Mouse (Mus musculus): ENCODE measurements around the gene Cops6. TPM values are rescaled to one million over a fixed set of nuclear protein-coding genes. Genes with fewer than 3 reads are reported as not detected.

The Cops6 gene
- polyA plus RNA-seq, 1 experiment from 2014 or later = 272 TPM

DNA sequence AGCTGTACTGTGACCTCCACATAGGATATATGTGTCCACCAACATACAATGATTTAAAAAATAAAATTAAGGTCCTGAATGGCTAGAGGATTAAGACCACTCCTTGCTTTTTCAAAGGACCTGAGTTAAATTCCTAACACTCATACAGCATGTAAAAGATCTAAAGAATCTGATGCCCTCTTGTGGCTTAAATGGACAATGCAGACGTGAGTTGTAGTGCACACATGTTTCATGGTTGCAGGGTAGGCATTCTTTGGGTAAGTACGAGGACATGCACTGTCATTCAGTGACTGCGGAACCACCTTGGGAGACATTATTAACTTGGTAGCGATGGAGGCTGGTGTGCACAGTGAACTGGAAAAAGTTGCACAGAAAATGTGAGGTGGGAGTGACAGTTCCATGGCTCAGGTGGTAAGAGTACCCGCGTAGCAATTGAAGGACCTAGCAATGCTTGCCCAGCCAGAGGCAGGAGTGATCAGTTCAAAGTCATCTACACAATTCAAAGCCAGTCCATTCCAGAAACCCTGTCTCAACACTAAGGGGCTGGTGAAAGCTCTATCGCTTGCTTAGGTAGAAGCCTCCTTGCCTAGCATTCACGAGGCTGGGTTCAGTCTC lies 22.8 kb upstream of the Cops6 start:
- peak; percentile 44; the same call in 1 of the 2 replicates for ATAC-seq (replicated peaks; ENCODE audit: insufficient number of reproducible peaks, low FRiP score, low TSS enrichment, low read depth)
- Histone ChIP-seq H3K27me3 (ENCODE audit: control insufficient read depth, insufficient read depth, low read length) (no peaks in the 10 kb centered on the region), H3K9me3 (replicated peaks; ENCODE audit: control insufficient read depth, low read length) (no peaks in the 10 kb centered on the region), H3K4me1 (ENCODE audit: control insufficient read depth, insufficient read depth, low read length) (no peaks in the 10 kb centered on the region), H3K4me2 (ENCODE audit: low read depth, low read length) (no peak overlapping the region), H3K36me3 (replicated peaks; ENCODE audit: control insufficient read depth, insufficient read depth, low read depth, low read length) (peaks cover 13% of the 10 kb centered on the region), H3K9ac (replicated peaks; ENCODE audit: low read length) (no peak overlapping the region), H3K27ac (replicated peaks; ENCODE audit: low read depth, low read length) (no peak overlapping the region), H3K4me3 (ENCODE audit: low read depth, low read length) (no peak overlapping the region)
- peak; percentile 83 for DNase-seq (ENCODE audit: low spot score)
- 59% methylated on average over 8 of the region's 8 CpGs for WGBS

GRCm38 (mm10) chr5:138138585-138138984 lies 22.3 kb upstream of the Cops6 start:
- Histone ChIP-seq H3K9ac (replicated peaks; ENCODE audit: low read length) (no peak overlapping the region), H3K27ac (replicated peaks; ENCODE audit: low read depth, low read length) (no peak overlapping the region), H3K4me3 (ENCODE audit: low read depth, low read length) (no peak overlapping the region), H3K4me1 (ENCODE audit: control insufficient read depth, insufficient read depth, low read length) (no peaks in the 10 kb centered on the region), H3K36me3 (replicated peaks; ENCODE audit: control insufficient read depth, insufficient read depth, low read depth, low read length) (peaks cover 9% of the 10 kb centered on the region), H3K4me2 (ENCODE audit: low read depth, low read length) (no peak overlapping the region), H3K27me3 (ENCODE audit: control insufficient read depth, insufficient read depth, low read length) (no peaks in the 10 kb centered on the region), H3K9me3 (replicated peaks; ENCODE audit: control insufficient read depth, low read length) (no peaks in the 10 kb centered on the region)
- 79% methylated on average over 4 of the region's 4 CpGs for WGBS
- DNase-seq (ENCODE audit: low spot score) (no peak), ATAC-seq (replicated peaks; ENCODE audit: insufficient number of reproducible peaks, low FRiP score, low TSS enrichment, low read depth) (no peak)

GRCm38 (mm10) chr5:138154390-138154789 lies 6.5 kb upstream of the Cops6 start:
- H3K27me3 ChIP-seq (ENCODE audit: control insufficient read depth, insufficient read depth, low read length) = no peaks in the 10 kb centered on the region
- 84% methylated on average over 3 of the region's 3 CpGs for WGBS
- H3K9ac ChIP-seq (replicated peaks; ENCODE audit: low read length) = no peak overlapping the region; the same call in 1 of the 2 replicates
- no peak for ATAC-seq (replicated peaks; ENCODE audit: insufficient number of reproducible peaks, low FRiP score, low TSS enrichment, low read depth)
- DNase-seq (ENCODE audit: low spot score) = no peak
- no peak overlapping the region for H3K27ac ChIP-seq (replicated peaks; ENCODE audit: low read depth, low read length)
- H3K4me3 ChIP-seq (ENCODE audit: low read depth, low read length) = peak overlapping the region; percentile 79
- H3K36me3 ChIP-seq (replicated peaks; ENCODE audit: control insufficient read depth, insufficient read depth, low read depth, low read length) = peaks cover 9% of the 10 kb centered on the region
- no peaks in the 10 kb centered on the region for H3K9me3 ChIP-seq (replicated peaks; ENCODE audit: control insufficient read depth, low read length)
- no peaks in the 10 kb centered on the region for H3K4me1 ChIP-seq (ENCODE audit: control insufficient read depth, insufficient read depth, low read length)
- peak overlapping the region; percentile 45 for H3K4me2 ChIP-seq (ENCODE audit: low read depth, low read length)

GRCm38 (mm10) chr5:138155443-138155976 lies 5.4 kb upstream of the Cops6 start, which contains the start of gene Zfp113:
Gene Zfp113 (minus strand): TSS chr5:138155744.
- peak within 1 kb of the TSS; percentile 93 for H3K9ac ChIP-seq (replicated peaks; ENCODE audit: low read length)
- H3K36me3 ChIP-seq (replicated peaks; ENCODE audit: control insufficient read depth, insufficient read depth, low read depth, low read length) = peaks cover 8% of the 10 kb centered on the region
- ATAC-seq (replicated peaks; ENCODE audit: insufficient number of reproducible peaks, low FRiP score, low TSS enrichment, low read depth) (peak; percentile 94), DNase-seq (ENCODE audit: low spot score) (peak; percentile 97)
- H3K27ac ChIP-seq (replicated peaks; ENCODE audit: low read depth, low read length) = peak within 1 kb of the TSS; percentile 89
- peak within 1 kb of the TSS; percentile 79 for H3K4me3 ChIP-seq (ENCODE audit: low read depth, low read length)
- no peaks in the 10 kb centered on the region for H3K4me1 ChIP-seq (ENCODE audit: control insufficient read depth, insufficient read depth, low read length)
- peak within 1 kb of the TSS; percentile 45 for H3K4me2 ChIP-seq (ENCODE audit: low read depth, low read length)
- 0% methylated on average over 31 of the region's 31 CpGs for WGBS
- H3K9me3 ChIP-seq (replicated peaks; ENCODE audit: control insufficient read depth, low read length) = no peaks in the 10 kb centered on the region
- no peaks in the 10 kb centered on the region for H3K27me3 ChIP-seq (ENCODE audit: control insufficient read depth, insufficient read depth, low read length)

DNA sequence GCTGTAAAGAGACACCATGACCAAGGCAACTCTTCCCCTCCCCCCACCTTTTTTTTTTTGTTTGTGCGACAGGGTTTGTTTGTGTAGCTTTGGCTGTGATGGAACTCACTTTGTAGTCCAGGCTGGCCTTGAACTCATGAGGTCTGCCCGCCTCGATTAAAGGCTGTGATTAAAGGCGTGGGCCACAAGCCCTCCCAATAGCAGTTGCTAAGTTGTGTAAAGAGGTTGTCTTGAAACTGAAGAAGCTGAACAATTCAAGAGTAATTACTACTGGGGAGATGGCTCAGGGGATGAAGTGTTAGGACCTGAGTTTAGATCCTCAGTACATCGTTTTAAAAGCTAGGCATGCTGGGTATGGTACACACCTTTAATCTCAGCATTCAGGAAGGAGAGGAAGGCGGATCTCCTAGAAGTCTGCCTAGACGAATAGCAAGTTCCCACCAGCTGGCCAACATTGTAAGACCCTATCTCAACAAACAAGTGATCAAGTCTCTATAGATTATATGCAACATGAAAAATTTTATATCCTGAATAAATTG lies 578 bp upstream of the Cops6 start:
- 67% methylated on average over 7 of the region's 7 CpGs for WGBS
- Histone ChIP-seq H3K9ac (replicated peaks; ENCODE audit: low read length) (peak overlapping the region; percentile 84), H3K27ac (replicated peaks; ENCODE audit: low read depth, low read length) (no peak overlapping the region), H3K4me2 (ENCODE audit: low read depth, low read length) (peak overlapping the region; percentile 47), H3K4me3 (ENCODE audit: low read depth, low read length) (peak overlapping the region; percentile 71), H3K36me3 (replicated peaks; ENCODE audit: control insufficient read depth, insufficient read depth, low read depth, low read length) (peaks cover 8% of the 10 kb centered on the region), H3K9me3 (replicated peaks; ENCODE audit: control insufficient read depth, low read length) (no peaks in the 10 kb centered on the region), H3K27me3 (ENCODE audit: control insufficient read depth, insufficient read depth, low read length) (no peaks in the 10 kb centered on the region), H3K4me1 (ENCODE audit: control insufficient read depth, insufficient read depth, low read length) (no peaks in the 10 kb centered on the region)
- no peak for DNase-seq (ENCODE audit: low spot score)
- ATAC-seq (replicated peaks; ENCODE audit: insufficient number of reproducible peaks, low FRiP score, low TSS enrichment, low read depth) = no peak

- DNase-seq (ENCODE audit: low spot score) (no peak), ATAC-seq (replicated peaks; ENCODE audit: insufficient number of reproducible peaks, low FRiP score, low TSS enrichment, low read depth) (no peak)
- Histone ChIP-seq H3K27me3 (ENCODE audit: control insufficient read depth, insufficient read depth, low read length) (no peaks in the 10 kb centered on the region), H3K4me3 (ENCODE audit: low read depth, low read length) (no peak overlapping the region), H3K9ac (replicated peaks; ENCODE audit: low read length) (no peak overlapping the region), H3K4me1 (ENCODE audit: control insufficient read depth, insufficient read depth, low read length) (no peaks in the 10 kb centered on the region), H3K27ac (replicated peaks; ENCODE audit: low read depth, low read length) (no peak overlapping the region), H3K4me2 (ENCODE audit: low read depth, low read length) (no peak overlapping the region), H3K36me3 (replicated peaks; ENCODE audit: control insufficient read depth, insufficient read depth, low read depth, low read length) (peaks cover 23% of the 10 kb centered on the region), H3K9me3 (replicated peaks; ENCODE audit: control insufficient read depth, low read length) (no peaks in the 10 kb centered on the region)
- WGBS = 75% methylated on average over 6 of the region's 6 CpGs
Observed at GRCm38 (mm10) chr5:138163046-138163445, 2.2 kb downstream of the Cops6 start.

DNA sequence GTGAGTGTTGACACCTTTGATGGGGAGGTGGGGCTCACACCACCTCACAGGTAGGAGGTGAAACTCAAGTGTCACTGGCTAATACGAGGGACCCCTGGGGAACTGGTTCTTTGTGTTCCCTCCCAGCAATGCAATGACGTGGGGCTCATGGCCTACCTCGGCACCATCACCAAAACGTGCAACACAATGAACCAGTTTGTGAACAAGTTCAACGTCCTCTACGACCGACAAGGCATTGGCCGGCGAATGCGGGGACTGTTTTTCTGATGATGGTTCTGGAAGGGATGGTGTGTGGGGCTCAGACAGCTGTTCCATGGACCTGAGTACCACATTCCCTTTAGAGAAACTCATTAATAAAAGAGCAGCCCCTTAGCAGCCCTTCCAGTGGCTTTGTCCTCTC lies 2.7 kb downstream of the Cops6 start:
- H3K36me3 ChIP-seq (replicated peaks; ENCODE audit: control insufficient read depth, insufficient read depth, low read depth, low read length) = peaks cover 27% of the 10 kb centered on the region
- H3K27me3 ChIP-seq (ENCODE audit: control insufficient read depth, insufficient read depth, low read length) = no peaks in the 10 kb centered on the region
- no peaks in the 10 kb centered on the region for H3K4me1 ChIP-seq (ENCODE audit: control insufficient read depth, insufficient read depth, low read length)
- WGBS = 69% methylated on average over 10 of the region's 10 CpGs
- ATAC-seq (replicated peaks; ENCODE audit: insufficient number of reproducible peaks, low FRiP score, low TSS enrichment, low read depth) = no peak
- no peak overlapping the region for H3K27ac ChIP-seq (replicated peaks; ENCODE audit: low read depth, low read length)
- no peak overlapping the region for H3K4me2 ChIP-seq (ENCODE audit: low read depth, low read length)
- no peaks in the 10 kb centered on the region for H3K9me3 ChIP-seq (replicated peaks; ENCODE audit: control insufficient read depth, low read length)
- no peak overlapping the region for H3K9ac ChIP-seq (replicated peaks; ENCODE audit: low read length)
- no peak for DNase-seq (ENCODE audit: low spot score)
- no peak overlapping the region for H3K4me3 ChIP-seq (ENCODE audit: low read depth, low read length)

DNA sequence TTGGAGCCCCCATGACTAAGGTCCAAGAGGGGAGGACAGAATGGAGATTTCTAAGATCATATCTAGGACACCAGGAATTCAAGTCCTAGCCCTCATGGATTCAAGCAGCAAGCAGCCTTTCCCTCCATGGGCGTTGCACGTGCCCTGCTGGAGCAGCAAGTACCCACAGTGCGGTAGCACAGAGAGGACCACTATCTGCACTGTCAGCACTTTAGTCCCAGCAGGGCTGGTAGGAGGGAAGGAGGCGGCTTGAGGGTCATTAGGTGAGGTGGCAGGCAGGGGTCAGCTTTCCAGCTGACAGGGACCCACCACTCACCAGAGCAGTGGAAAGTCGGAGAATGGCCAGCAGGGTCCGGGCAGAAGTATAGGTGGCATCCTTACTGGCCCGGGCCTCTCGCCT lies 4.7 kb downstream of the Cops6 start:
- WGBS = 67% methylated on average over 8 of the region's 8 CpGs
- Histone ChIP-seq H3K9ac (replicated peaks; ENCODE audit: low read length) (no peak overlapping the region), H3K4me1 (ENCODE audit: control insufficient read depth, insufficient read depth, low read length) (no peaks in the 10 kb centered on the region), H3K36me3 (replicated peaks; ENCODE audit: control insufficient read depth, insufficient read depth, low read depth, low read length) (peaks cover 27% of the 10 kb centered on the region), H3K4me3 (ENCODE audit: low read depth, low read length) (no peak overlapping the region), H3K27ac (replicated peaks; ENCODE audit: low read depth, low read length) (no peak overlapping the region), H3K4me2 (ENCODE audit: low read depth, low read length) (no peak overlapping the region), H3K27me3 (ENCODE audit: control insufficient read depth, insufficient read depth, low read length) (no peaks in the 10 kb centered on the region), H3K9me3 (replicated peaks; ENCODE audit: control insufficient read depth, low read length) (no peaks in the 10 kb centered on the region)
- ATAC-seq (replicated peaks; ENCODE audit: insufficient number of reproducible peaks, low FRiP score, low TSS enrichment, low read depth) = no peak
- DNase-seq (ENCODE audit: low spot score) = no peak
